Mouse (Mus musculus) kidney, postnatal 0 days (tissue): ENCODE data around the gene Tasp1. TPM values are rescaled to one million over a fixed set of nuclear protein-coding genes. Genes with fewer than 3 reads are reported as not detected.
"Not testable (repeated sequence)": the region's sequence is repeated elsewhere in the genome, so short reads cannot be mapped to it uniquely, and the experiment has no call there.

Experiments
- ATAC-seq: fragments of 200-750 bp; cut with Nextera tagmentation; replicated peaks from 2 replicates; pipeline ENCODE4 v1.8.0; 2017; ENCODE audit warnings: low read depth, moderate number of reproducible peaks, moderate TSS enrichment, moderate library complexity; ENCODE audit not compliant: low FRiP score
- DNase-seq: peaks from one replicate; pipeline ENCODE4 v3.0.0-alpha.2; 2016; ENCODE audit warnings: low spot score
- H3K27ac ChIP-seq: fragments of 300-500 bp; sonication (generic); 2 replicates; pipeline ENCODE4 v1.5.1; 2014; ENCODE audit warnings: mild to moderate bottlenecking
- H3K27me3 ChIP-seq: fragments of 300-500 bp; sonication (generic); 2 replicates; pipeline ENCODE4 v1.6.1; 2014; ENCODE audit warnings: low read length, mixed read lengths; ENCODE audit not compliant: insufficient read depth
- H3K36me3 ChIP-seq: fragments of 300-500 bp; sonication (generic); 2 replicates; pipeline ENCODE4 v1.6.1; 2014; ENCODE audit warnings: low read length, mixed read lengths; ENCODE audit not compliant: insufficient read depth
- H3K4me1 ChIP-seq: fragments of 300-500 bp; sonication (generic); replicated peaks from 2 replicates; pipeline ENCODE4 v1.6.1; 2014; ENCODE audit warnings: antibody characterized with exemption, low read length, mixed read lengths; ENCODE audit not compliant: insufficient read depth
- H3K4me2 ChIP-seq: fragments of 300-500 bp; sonication (generic); 2 replicates; pipeline ENCODE4 v1.6.1; 2014; ENCODE audit warnings: mild to moderate bottlenecking, low read length, moderate library complexity, mixed read lengths
- H3K4me3 ChIP-seq: fragments of 300-500 bp; sonication (generic); replicated peaks from 2 replicates; pipeline ENCODE4 v1.5.1; 2014; ENCODE audit warnings: low read depth, low read length
- H3K9ac ChIP-seq: fragments of 300-500 bp; sonication (generic); 2 replicates; pipeline ENCODE4 v1.6.1; 2014; ENCODE audit warnings: low read depth, low read length
- H3K9me3 ChIP-seq: fragments of 300-500 bp; sonication (generic); replicated peaks from 2 replicates; pipeline ENCODE4 v1.6.1; 2016; ENCODE audit warnings: low read length, inconsistent platforms, mixed read lengths
- CTCF ChIP-seq: IDR thresholded peaks from 2 replicates; pipeline ENCODE4 v1.5.1; 2016; ENCODE audit warnings: antibody characterized with exemption, low read depth, mild to moderate bottlenecking, moderate library complexity
- WGBS: fragments of 180-500 bp; shearing (Covaris S2); extraction: QIAGEN DNeasy Blood & Tissue Kit; methylation state at CpG from one replicate; pipeline ENCODE4 v1.1.7; 2014; 5-methylcytosine and 5-hydroxymethylcytosine counted together
- polyA plus RNA-seq: library from polyadenylated mRNA; unstranded; fragments of >200 nt; fragmentation: Nextera tagmentation; extraction: Ambion mirVana; gene quantifications from 2 replicates; pipeline ENCODE4 v1.2.1, GENCODE M21; 2015

Tasp1 gene
- polyA plus RNA-seq, 1 experiment from 2014 or later = 19.1 TPM

DNA sequence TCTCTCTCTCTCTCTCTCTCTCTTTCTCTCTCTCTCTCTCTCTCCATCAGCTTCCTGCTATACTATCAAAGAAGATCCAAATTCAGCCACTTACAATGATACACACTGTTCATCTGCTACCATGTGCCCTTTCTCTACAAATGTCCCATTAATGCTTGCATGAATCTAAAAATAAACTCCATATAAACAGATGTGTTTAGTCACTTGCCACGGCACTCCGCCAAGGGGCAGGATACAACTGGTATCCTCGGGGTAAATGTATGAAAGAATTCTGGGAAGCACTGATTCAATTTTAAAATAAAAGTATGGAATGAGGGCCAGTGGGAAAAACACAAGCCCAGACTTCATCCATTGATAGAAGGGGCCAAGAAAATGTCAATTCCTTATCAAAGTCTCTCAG lies 33.4 kb upstream of the Tasp1 start:
- DNase-seq (no peak), ATAC-seq (no peak)
- H3K4me1 ChIP-seq = no peaks in the 10 kb centered on the region
- no peaks in the 10 kb centered on the region for H3K36me3 ChIP-seq
- no peak overlapping the region for H3K4me3 ChIP-seq
- no peaks in the 10 kb centered on the region for H3K9me3 ChIP-seq
- no peak for TF ChIP-seq CTCF
- H3K9ac ChIP-seq = no peak overlapping the region
- H3K27me3 ChIP-seq = no peaks in the 10 kb centered on the region
- no peak overlapping the region for H3K4me2 ChIP-seq
- H3K27ac ChIP-seq = no peak overlapping the region
- WGBS = 80% methylated on average over 3 of the region's 3 CpGs

- DNase-seq (no peak), ATAC-seq (no peak)
- WGBS = 73% methylated on average over 3 of the region's 3 CpGs
These were observed 30.6 kb upstream of the Tasp1 start for GRCm38 (mm10) chr2:140097131-140097591.

DNA sequence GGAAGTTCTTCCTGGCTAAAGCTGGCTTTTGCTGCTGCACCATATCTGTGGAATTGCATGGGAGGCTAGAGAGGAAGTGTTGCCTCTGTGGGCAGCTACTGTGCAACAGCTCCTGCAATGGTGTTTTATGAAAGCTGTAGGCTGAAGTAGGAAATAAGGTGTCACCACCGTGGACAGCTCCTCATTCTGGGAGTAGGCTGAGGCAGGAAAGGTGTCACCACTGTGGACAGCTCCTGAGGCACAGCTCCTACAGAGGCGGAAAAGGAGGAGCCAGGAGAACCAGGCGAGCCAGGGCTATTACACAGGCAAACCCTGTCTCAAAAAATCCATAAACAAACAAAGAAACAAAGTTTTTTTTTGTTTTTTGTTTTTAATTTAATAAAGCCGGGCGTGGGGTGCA lies 29.4 kb upstream of the Tasp1 start:
- Histone ChIP-seq H3K27ac (no peak overlapping the region), H3K4me3 (no peak overlapping the region), H3K4me2 (no peak overlapping the region), H3K9me3 (no peaks in the 10 kb centered on the region), H3K36me3 (no peaks in the 10 kb centered on the region), H3K27me3 (no peaks in the 10 kb centered on the region), H3K9ac (no peak overlapping the region), H3K4me1 (no peaks in the 10 kb centered on the region)
- WGBS = 88% methylated on average over 5 of the region's 5 CpGs
- no peak for ATAC-seq
- no peak for TF ChIP-seq CTCF
- DNase-seq = no peak

More at GRCm38 (mm10) chr2:140097131-140097591, 30.6 kb upstream of the Tasp1 start:
- Histone ChIP-seq H3K4me3 (no peak overlapping the region), H3K9ac (no peak overlapping the region), H3K4me1 (no peaks in the 10 kb centered on the region), H3K27ac (no peak overlapping the region), H3K9me3 (no peaks in the 10 kb centered on the region), H3K36me3 (no peaks in the 10 kb centered on the region), H3K4me2 (no peak overlapping the region), H3K27me3 (no peaks in the 10 kb centered on the region)
- TF ChIP-seq CTCF = no peak

GRCm38 (mm10) chr2:140093433-140093832 lies 26.8 kb upstream of the Tasp1 start:
- no peak for TF ChIP-seq CTCF
- H3K36me3 ChIP-seq = no peaks in the 10 kb centered on the region
- 93% methylated on average over 5 of the region's 5 CpGs for WGBS
- H3K4me2 ChIP-seq = no peak overlapping the region
- no peak overlapping the region for H3K4me3 ChIP-seq
- DNase-seq (no peak), ATAC-seq (no peak)
- no peak overlapping the region for H3K9ac ChIP-seq
- no peaks in the 10 kb centered on the region for H3K4me1 ChIP-seq
- no peaks in the 10 kb centered on the region for H3K9me3 ChIP-seq
- H3K27ac ChIP-seq = no peak overlapping the region
- H3K27me3 ChIP-seq = no peaks in the 10 kb centered on the region

GRCm38 (mm10) chr2:140084245-140084644 lies 17.6 kb upstream of the Tasp1 start:
- H3K9ac ChIP-seq = no peak overlapping the region
- H3K4me2 ChIP-seq = no peak overlapping the region
- 89% methylated on average over 7 of the region's 7 CpGs for WGBS
- no peaks in the 10 kb centered on the region for H3K27me3 ChIP-seq
- H3K36me3 ChIP-seq = no peaks in the 10 kb centered on the region
- no peak for TF ChIP-seq CTCF
- H3K27ac ChIP-seq = no peak overlapping the region
- no peak overlapping the region for H3K4me3 ChIP-seq
- ATAC-seq (no peak), DNase-seq (no peak)
- no peaks in the 10 kb centered on the region for H3K9me3 ChIP-seq
- no peaks in the 10 kb centered on the region for H3K4me1 ChIP-seq

- Histone ChIP-seq H3K4me2 (no peak overlapping the region), H3K4me3 (no peak overlapping the region), H3K27me3 (no peaks in the 10 kb centered on the region), H3K27ac (no peak overlapping the region), H3K4me1 (no peaks in the 10 kb centered on the region), H3K9ac (no peak overlapping the region), H3K9me3 (no peaks in the 10 kb centered on the region), H3K36me3 (no peaks in the 10 kb centered on the region)
- 80% methylated on average over 11 of the region's 11 CpGs for WGBS
- TF ChIP-seq CTCF = no peak
- no peak for ATAC-seq
- DNase-seq = no peak
These were observed 14.4 kb upstream of the Tasp1 start for GRCm38 (mm10) chr2:140080747-140081577.

GRCm38 (mm10) chr2:140079284-140079683 lies 12.7 kb upstream of the Tasp1 start:
- not testable (repeated sequence) for H3K9ac ChIP-seq, H3K27ac ChIP-seq, ATAC-seq, H3K4me3 ChIP-seq, H3K4me2 ChIP-seq, H3K4me1 ChIP-seq, H3K9me3 ChIP-seq, H3K27me3 ChIP-seq, H3K36me3 ChIP-seq, DNase-seq
